Mouse (Mus musculus) spleen, adult 18-20 months (tissue): Measurements from ENCODE around the gene Clip4.

Source experiments
- DNase-seq, 2 experiments: peaks; one replicate each; pipeline ENCODE4 v3.0.0; 2022; ENCODE audit warnings: mixed read lengths in 2 of 2

Clip4 gene

DNA sequence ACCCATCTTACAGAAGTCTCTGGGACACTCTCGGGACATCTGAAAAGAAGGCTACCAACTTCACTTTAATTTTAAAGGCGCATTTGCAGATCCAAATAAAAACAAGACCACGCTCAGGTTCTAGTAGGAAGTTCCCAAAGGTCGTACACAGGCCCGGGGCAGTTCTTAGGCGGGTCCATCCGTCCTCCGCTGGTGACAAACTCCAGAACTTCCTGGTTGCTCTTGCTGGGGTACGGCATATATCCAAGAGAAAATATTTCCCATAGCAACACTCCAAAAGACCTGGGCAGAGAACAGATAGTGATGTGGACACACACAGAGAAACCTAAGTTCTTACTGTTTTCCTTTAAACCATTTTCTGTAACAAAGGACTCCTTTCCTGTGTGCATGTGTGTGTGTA, 106.5 kb downstream of the Clip4 start:
- DNase-seq: no peak

DNA sequence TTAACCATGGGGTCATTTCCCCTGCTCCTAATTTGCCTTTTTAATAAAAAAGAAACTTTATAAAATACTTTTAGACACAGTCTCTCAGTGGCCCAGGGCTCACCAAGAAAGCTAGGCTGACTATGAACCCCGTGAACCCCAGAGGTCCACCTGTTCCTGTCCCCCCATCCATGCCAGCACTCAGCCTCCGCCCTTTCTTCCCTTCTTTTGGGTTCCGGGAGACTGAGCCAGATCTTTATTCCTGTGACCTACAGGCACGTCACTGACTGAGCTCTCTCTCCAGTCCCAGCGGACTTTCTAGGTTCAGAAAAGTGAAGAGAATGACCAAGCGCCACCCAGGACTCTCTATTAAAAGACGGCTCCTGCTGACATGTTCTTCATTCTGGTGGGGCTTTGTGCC, 107.2 kb downstream of the Clip4 start:
- DNase-seq: no peak

GRCm38 (mm10) chr17:71881369-71881768, 113.1 kb downstream of the Clip4 start:
- DNase-seq: no peak

DNA sequence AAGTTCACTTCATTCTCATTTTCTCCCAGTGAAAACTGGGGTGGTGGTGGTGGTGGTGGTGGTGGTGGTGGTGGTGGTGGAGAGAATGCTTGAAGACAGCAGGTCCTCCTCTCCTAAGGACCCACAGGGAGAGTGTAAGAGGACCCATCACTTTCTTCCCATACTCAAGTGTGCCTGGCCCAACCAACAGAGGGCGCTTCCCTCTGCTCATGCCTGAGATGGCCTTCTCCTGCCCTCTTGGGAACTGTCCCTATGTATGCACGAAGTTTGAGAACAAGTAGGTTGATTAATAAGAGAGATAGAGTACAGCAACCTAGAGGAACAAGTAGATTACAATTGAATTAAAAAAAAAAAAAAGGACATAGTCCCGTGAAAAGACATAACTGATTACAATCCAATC, 140.8 kb downstream of the Clip4 start:
- DNase-seq: peak in 1 of 2 experiments; percentile 24

DNA sequence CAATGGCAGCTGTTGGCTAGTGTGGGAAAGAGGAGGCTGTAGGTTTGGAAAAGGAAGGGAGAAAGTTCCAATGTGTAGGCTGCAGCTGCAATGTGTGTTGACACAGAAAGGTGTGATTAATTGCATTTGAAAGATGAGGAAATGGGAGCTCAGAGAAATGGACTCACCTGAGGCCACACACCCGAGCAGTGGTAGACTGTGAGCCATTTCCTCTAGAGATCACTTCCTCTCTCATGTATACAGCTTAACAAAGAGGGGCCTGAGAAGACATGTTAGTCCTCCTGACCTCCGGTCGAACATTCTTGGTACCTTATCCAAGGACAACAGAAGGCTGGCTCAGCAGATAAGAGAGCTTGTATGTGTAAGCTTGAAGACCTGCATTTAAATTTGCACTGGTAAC, 144.9 kb downstream of the Clip4 start:
- no peak for DNase-seq
